Mouse (Mus musculus) hindbrain, embryonic 12.5 days (tissue): ENCODE measurements around the gene Plxnb2. TPM values are rescaled to one million over a fixed set of nuclear protein-coding genes. Genes with fewer than 3 reads are reported as not detected.

Experiments
- ATAC-seq: fragments of 200-750 bp; cut with Nextera tagmentation; 2 replicates; pipeline ENCODE4 v1.8.0; 2017; ENCODE audit warnings: moderate TSS enrichment; ENCODE audit not compliant: low FRiP score
- H3K27ac ChIP-seq: fragments of 300-500 bp; sonication (generic); 2 replicates; pipeline ENCODE4 v1.5.1; 2016; ENCODE audit warnings: mild to moderate bottlenecking
- H3K27me3 ChIP-seq: fragments of 300-500 bp; sonication (generic); 2 replicates; pipeline ENCODE4 v1.6.1; 2016; ENCODE audit warnings: mild to moderate bottlenecking
- H3K36me3 ChIP-seq: fragments of 300-500 bp; sonication (generic); 2 replicates; pipeline ENCODE4 v1.6.1; 2016; ENCODE audit warnings: mild to moderate bottlenecking
- H3K4me1 ChIP-seq: fragments of 300-500 bp; sonication (generic); 2 replicates; pipeline ENCODE4 v1.6.1; 2016
- H3K4me2 ChIP-seq: fragments of 300-500 bp; sonication (generic); replicated peaks from 2 replicates; pipeline ENCODE4 v1.6.1; 2016; ENCODE audit warnings: mild to moderate bottlenecking
- H3K4me3 ChIP-seq: fragments of 300-500 bp; sonication (generic); 2 replicates; pipeline ENCODE4 v1.5.1; 2016; ENCODE audit warnings: mild to moderate bottlenecking
- H3K9ac ChIP-seq: fragments of 300-500 bp; sonication (generic); 2 replicates; pipeline ENCODE4 v1.6.1; 2016; ENCODE audit warnings: mild to moderate bottlenecking, moderate library complexity
- H3K9me3 ChIP-seq: fragments of 300-500 bp; sonication (generic); replicated peaks from 2 replicates; pipeline ENCODE4 v1.6.1; 2016; ENCODE audit warnings: mild to moderate bottlenecking
- WGBS: fragments of 180-500 bp; shearing (Covaris S2); methylation state at CpG from one replicate; pipeline ENCODE4 v1.1.7; 2016; 5-methylcytosine and 5-hydroxymethylcytosine counted together
- polyA plus RNA-seq: library from polyadenylated mRNA; unstranded; fragments of >200 nt; fragmentation: Nextera tagmentation; extraction: Ambion mirVana; gene quantifications from 2 replicates; pipeline ENCODE4 v1.2.1, GENCODE M21; 2016

Plxnb2 gene
- polyA plus RNA-seq, 1 experiment from 2014 or later = 167 TPM

- H3K36me3 ChIP-seq = peaks cover 4% of the 10 kb centered on the region; the same call in 1 of the 2 replicates
- ATAC-seq = no peak
- no peaks in the 10 kb centered on the region for H3K27me3 ChIP-seq
- H3K9me3 ChIP-seq = no peaks in the 10 kb centered on the region
- peaks cover 16% of the 10 kb centered on the region for H3K4me1 ChIP-seq
- no peak overlapping the region for H3K4me3 ChIP-seq
- no peak overlapping the region for H3K4me2 ChIP-seq
- H3K9ac ChIP-seq = no peak overlapping the region
- no peak overlapping the region for H3K27ac ChIP-seq
These were observed 50.3 kb downstream of the Plxnb2 start for GRCm38 (mm10) chr15:89130245-89130644.

GRCm38 (mm10) chr15:89128382-89129350, 51.9 kb downstream of the Plxnb2 start, which contains the start of gene Hdac10:
Gene Hdac10, minus strand, starts transcription at chr15:89128700.
- peaks cover 21% of the 10 kb centered on the region for H3K4me1 ChIP-seq
- WGBS = 3% methylated on average over 36 of the region's 36 CpGs
- peak within 1 kb of the TSS; percentile 67 for H3K27ac ChIP-seq
- ATAC-seq = peak; percentile 83
- peak within 1 kb of the TSS; percentile 52 for H3K4me3 ChIP-seq
- H3K9ac ChIP-seq = peak within 1 kb of the TSS; percentile 74
- no peaks in the 10 kb centered on the region for H3K9me3 ChIP-seq
- peaks cover 9% of the 10 kb centered on the region; the same call in 1 of the 2 replicates for H3K36me3 ChIP-seq
- peak within 1 kb of the TSS; percentile 78 for H3K4me2 ChIP-seq
- H3K27me3 ChIP-seq = no peaks in the 10 kb centered on the region

GRCm38 (mm10) chr15:89127364-89127940, 53.1 kb downstream of the Plxnb2 start:
- Histone ChIP-seq H3K36me3 (peaks cover 9% of the 10 kb centered on the region; the same call in 1 of the 2 replicates), H3K27me3 (no peaks in the 10 kb centered on the region), H3K4me2 (peak overlapping the region; percentile 78), H3K4me3 (peak overlapping the region; percentile 52), H3K4me1 (peaks cover 26% of the 10 kb centered on the region), H3K27ac (no peak overlapping the region), H3K9ac (peak overlapping the region; percentile 74), H3K9me3 (no peaks in the 10 kb centered on the region)
- no peak for ATAC-seq
- WGBS = 91% methylated on average over 8 of the region's 8 CpGs

- no peak for ATAC-seq
- no peaks in the 10 kb centered on the region for H3K9me3 ChIP-seq
- H3K4me2 ChIP-seq = no peak overlapping the region
- peaks cover 9% of the 10 kb centered on the region; the same call in 1 of the 2 replicates for H3K36me3 ChIP-seq
- H3K9ac ChIP-seq = no peak overlapping the region
- no peak overlapping the region for H3K4me3 ChIP-seq
- no peaks in the 10 kb centered on the region for H3K27me3 ChIP-seq
- no peak overlapping the region for H3K27ac ChIP-seq
- 91% methylated on average over 8 of the region's 8 CpGs for WGBS
- peaks cover 34% of the 10 kb centered on the region for H3K4me1 ChIP-seq
These were observed 54.0 kb downstream of the Plxnb2 start for GRCm38 (mm10) chr15:89126622-89127021.

GRCm38 (mm10) chr15:89125351-89125750, 55.2 kb downstream of the Plxnb2 start:
- 96% methylated on average over 9 of the region's 9 CpGs for WGBS
- H3K27me3 ChIP-seq = no peaks in the 10 kb centered on the region
- no peak overlapping the region for H3K4me3 ChIP-seq
- H3K27ac ChIP-seq = no peak overlapping the region
- ATAC-seq = no peak
- H3K4me1 ChIP-seq = peaks cover 46% of the 10 kb centered on the region
- no peak overlapping the region for H3K4me2 ChIP-seq
- peaks cover 9% of the 10 kb centered on the region; the same call in 1 of the 2 replicates for H3K36me3 ChIP-seq
- no peaks in the 10 kb centered on the region for H3K9me3 ChIP-seq
- H3K9ac ChIP-seq = no peak overlapping the region

GRCm38 (mm10) chr15:89124312-89124711, 56.3 kb downstream of the Plxnb2 start:
- 95% methylated on average over 3 of the region's 3 CpGs for WGBS
- peak overlapping the region; percentile 95; the same call in 1 of the 2 replicates for H3K4me2 ChIP-seq
- H3K36me3 ChIP-seq = peaks cover 14% of the 10 kb centered on the region; the same call in 1 of the 2 replicates
- no peaks in the 10 kb centered on the region for H3K27me3 ChIP-seq
- no peaks in the 10 kb centered on the region for H3K9me3 ChIP-seq
- no peak for ATAC-seq
- H3K9ac ChIP-seq = no peak overlapping the region
- H3K4me3 ChIP-seq = no peak overlapping the region
- H3K4me1 ChIP-seq = peaks cover 51% of the 10 kb centered on the region
- H3K27ac ChIP-seq = no peak overlapping the region

- H3K27me3 ChIP-seq = no peaks in the 10 kb centered on the region
- H3K9me3 ChIP-seq = no peaks in the 10 kb centered on the region
- ATAC-seq = peak; percentile 21; the same call in 1 of the 2 replicates
- H3K4me3 ChIP-seq = peak overlapping the region; percentile 91
- WGBS = 38% methylated on average over 11 of the region's 11 CpGs
- peak overlapping the region; percentile 83 for H3K27ac ChIP-seq
- H3K4me1 ChIP-seq = peaks cover 47% of the 10 kb centered on the region
- peak overlapping the region; percentile 82 for H3K9ac ChIP-seq
- peak overlapping the region; percentile 95 for H3K4me2 ChIP-seq
- H3K36me3 ChIP-seq = peaks cover 14% of the 10 kb centered on the region; the same call in 1 of the 2 replicates
These were observed 57.0 kb downstream of the Plxnb2 start for GRCm38 (mm10) chr15:89123595-89123994.

- under 1% methylated on average over 47 of the region's 47 CpGs for WGBS
- H3K27ac ChIP-seq = peak within 1 kb of the TSS; percentile 83
- peaks cover 15% of the 10 kb centered on the region; the same call in 1 of the 2 replicates for H3K36me3 ChIP-seq
- peak; percentile 80 for ATAC-seq
- peak within 1 kb of the TSS; percentile 82 for H3K9ac ChIP-seq
- peak within 1 kb of the TSS; percentile 95 for H3K4me2 ChIP-seq
- peaks cover 43% of the 10 kb centered on the region for H3K4me1 ChIP-seq
- H3K27me3 ChIP-seq = no peaks in the 10 kb centered on the region
- no peaks in the 10 kb centered on the region for H3K9me3 ChIP-seq
- H3K4me3 ChIP-seq = peak within 1 kb of the TSS; percentile 91
These were observed 57.8 kb downstream of the Plxnb2 start, which contains the start of gene Tubgcp6 for GRCm38 (mm10) chr15:89122649-89123366. Gene Tubgcp6, minus strand, starts transcription at chr15:89123112.

- peaks cover 36% of the 10 kb centered on the region for H3K36me3 ChIP-seq
- no peak overlapping the region for H3K9ac ChIP-seq
- no peak overlapping the region for H3K4me2 ChIP-seq
- H3K9me3 ChIP-seq = no peaks in the 10 kb centered on the region
- no peak for ATAC-seq
- no peak overlapping the region for H3K27ac ChIP-seq
- no peaks in the 10 kb centered on the region for H3K27me3 ChIP-seq
- peaks cover 27% of the 10 kb centered on the region for H3K4me1 ChIP-seq
- H3K4me3 ChIP-seq = no peak overlapping the region
These were observed 62.6 kb downstream of the Plxnb2 start for GRCm38 (mm10) chr15:89118007-89118406.

- Histone ChIP-seq H3K4me3 (no peak overlapping the region), H3K9me3 (no peaks in the 10 kb centered on the region), H3K27me3 (no peaks in the 10 kb centered on the region), H3K4me2 (no peak overlapping the region), H3K4me1 (no peaks in the 10 kb centered on the region), H3K36me3 (peaks cover 89% of the 10 kb centered on the region), H3K27ac (no peak overlapping the region), H3K9ac (no peak overlapping the region)
- WGBS = 84% methylated on average over 9 of the region's 9 CpGs
- no peak for ATAC-seq
These were observed 70.4 kb downstream of the Plxnb2 start for GRCm38 (mm10) chr15:89110147-89110546.

GRCm38 (mm10) chr15:89106976-89107375, 73.6 kb downstream of the Plxnb2 start:
- Histone ChIP-seq H3K27me3 (no peaks in the 10 kb centered on the region), H3K4me1 (no peaks in the 10 kb centered on the region), H3K27ac (no peak overlapping the region), H3K4me2 (no peak overlapping the region), H3K9me3 (no peaks in the 10 kb centered on the region), H3K36me3 (peaks cover 98% of the 10 kb centered on the region), H3K4me3 (no peak overlapping the region), H3K9ac (no peak overlapping the region)
- WGBS = 92% methylated on average over 1 of the region's 1 CpGs
- ATAC-seq = no peak

GRCm38 (mm10) chr15:89106073-89106472, 74.5 kb downstream of the Plxnb2 start:
- Histone ChIP-seq H3K4me3 (no peak overlapping the region), H3K36me3 (peaks cover 99% of the 10 kb centered on the region), H3K9me3 (no peaks in the 10 kb centered on the region), H3K4me1 (no peaks in the 10 kb centered on the region), H3K27me3 (no peaks in the 10 kb centered on the region), H3K9ac (no peak overlapping the region), H3K4me2 (no peak overlapping the region), H3K27ac (no peak overlapping the region)
- ATAC-seq = no peak
- WGBS = 94% methylated on average over 13 of the region's 13 CpGs
